Mouse (Mus musculus): ENCODE results near the gene Lamtor3. TPM values are rescaled to one million over a fixed set of nuclear protein-coding genes. Genes with fewer than 3 reads are reported as not detected.

Gene Lamtor3
- polyA plus RNA-seq, 1 experiment from 2014 or later, result 111 TPM

Other genes with a start within 250 kb of the Lamtor3 start
- not detected in 2 replicates for gene Gm21962, start 247.0 kb upstream of the Lamtor3 start, polyA plus RNA-seq (2015; fragmentation: Nextera tagmentation; extraction: Ambion mirVana)
- gene H2afz, start 54.0 kb upstream of the Lamtor3 start, polyA plus RNA-seq (2015; fragmentation: Nextera tagmentation; extraction: Ambion mirVana), result 2,163 and 2,393 TPM in 2 replicates
- gene Dnajb14, start 50.8 kb upstream of the Lamtor3 start, polyA plus RNA-seq (2015; fragmentation: Nextera tagmentation; extraction: Ambion mirVana), result 10.1 and 10.8 TPM in 2 replicates
- gene Dapp1, start 63.0 kb downstream of the Lamtor3 start, polyA plus RNA-seq (2015; fragmentation: Nextera tagmentation; extraction: Ambion mirVana), result 9.2 and 9.8 TPM in 2 replicates
- gene 1110002E22Rik, start 146.5 kb downstream of the Lamtor3 start, polyA plus RNA-seq (2015; fragmentation: Nextera tagmentation; extraction: Ambion mirVana), result 0.74 and 0.78 TPM in 2 replicates
- 0.36 TPM in 1 of 2 replicates, not detected in the other for gene Gm5105, start 148.9 kb downstream of the Lamtor3 start, polyA plus RNA-seq (2015; fragmentation: Nextera tagmentation; extraction: Ambion mirVana)
- gene Trmt10a, start 224.9 kb downstream of the Lamtor3 start, polyA plus RNA-seq (2015; fragmentation: Nextera tagmentation; extraction: Ambion mirVana), result 14.0 and 14.2 TPM in 2 replicates
- 8.4 and 9.6 TPM in 2 replicates for gene Mttp, start 226.5 kb downstream of the Lamtor3 start, polyA plus RNA-seq (2015; fragmentation: Nextera tagmentation; extraction: Ambion mirVana)